Mouse (Mus musculus): Measurements from ENCODE around the gene Olfr1262. TPM values are rescaled to one million over a fixed set of nuclear protein-coding genes. Genes with fewer than 3 reads are reported as not detected.

The Olfr1262 gene
- not detected for polyA plus RNA-seq (2014; fragmentation: Illumina TruSeq; extraction: RNeasy Lipid Tissue Mini Kit (QIAGEN cat#74804); ENCODE audit: low read depth, low replicate concordance)

DNA sequence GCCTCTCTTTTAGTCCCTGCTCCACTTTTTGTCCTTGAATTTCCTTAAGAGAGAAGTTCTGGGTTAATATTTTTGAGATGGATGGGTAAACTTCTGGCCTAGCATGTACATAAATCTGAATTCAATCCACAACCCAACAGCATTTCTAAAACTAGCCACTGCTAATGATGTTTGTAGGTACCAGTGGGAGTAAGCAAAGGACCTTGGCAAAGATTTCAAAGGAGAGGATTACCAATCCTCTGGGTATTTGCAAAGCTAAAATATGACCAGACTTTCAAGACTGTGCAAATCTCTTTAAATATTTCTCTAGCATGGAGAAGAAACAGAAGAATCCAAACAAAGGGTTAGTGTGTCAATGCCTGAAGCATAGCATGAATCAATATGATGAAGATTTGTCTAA lies at the start of gene Olfr1262:
Olfr1262 (plus strand) TSS at position 301 of the 400 bp plus-strand sequence.

DNA sequence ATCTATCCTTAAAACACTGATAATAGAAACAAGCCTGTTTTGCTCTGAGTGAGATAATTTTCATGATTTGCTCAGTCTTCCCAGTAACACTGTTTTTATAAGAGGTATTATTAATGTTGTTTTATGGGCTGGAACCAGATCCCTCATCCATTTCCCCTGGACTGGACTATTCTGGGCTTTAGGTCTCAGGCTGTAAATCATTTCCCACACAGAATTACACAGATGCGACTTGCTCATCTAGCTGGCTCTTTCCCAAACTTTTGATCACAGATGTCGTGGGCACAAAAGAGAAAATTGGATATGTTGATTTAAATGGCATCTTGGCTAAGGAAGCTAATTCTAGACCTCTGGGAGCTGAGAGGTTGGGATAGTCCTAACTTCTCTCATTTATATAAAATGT lies 25.8 kb upstream of the Olfr1262 start, which contains the start of gene Olfr1260:
Olfr1260 (plus strand) TSS at position 157 of the 400 bp plus-strand sequence.

DNA sequence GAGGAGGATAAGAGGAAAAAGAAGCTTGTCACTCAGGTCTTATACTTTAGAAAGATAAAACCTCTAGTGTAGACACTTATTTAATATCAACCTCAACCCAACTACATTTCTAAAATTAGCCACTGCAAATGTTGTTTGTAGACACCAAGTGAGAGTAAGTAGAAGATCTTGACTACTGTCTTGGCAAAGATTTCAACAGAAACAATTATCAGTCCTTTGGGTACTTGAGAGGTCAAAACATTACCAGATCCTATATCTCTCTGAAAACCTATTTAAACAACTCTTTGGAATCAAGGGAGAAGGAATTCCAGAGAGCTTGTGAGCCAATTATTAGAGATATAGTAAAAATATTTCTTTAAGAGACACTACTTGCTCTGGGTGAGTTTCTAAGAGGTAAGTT lies 9.0 kb upstream of the Olfr1262 start, which contains the start of gene Olfr1261:
Olfr1261 (plus strand) TSS at position 301 of the 400 bp plus-strand sequence.

DNA sequence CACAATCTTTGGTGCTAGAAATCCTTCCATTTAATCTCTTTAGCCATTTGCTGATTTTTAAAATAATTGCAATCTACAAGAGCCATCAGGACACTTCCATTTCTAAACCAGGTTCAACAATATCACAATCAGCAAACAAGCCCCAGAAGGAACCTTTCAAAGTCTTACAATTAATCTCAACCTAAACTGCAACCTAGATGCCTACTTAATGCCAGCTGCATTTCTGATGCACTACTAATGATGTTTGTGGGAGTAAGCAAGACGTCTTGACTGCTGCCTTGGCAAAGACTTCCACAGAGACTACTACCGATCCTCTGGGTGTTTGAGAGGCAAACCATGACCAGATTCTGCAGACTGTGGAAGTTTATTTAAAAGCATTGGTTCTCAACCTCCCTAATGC lies 11.9 kb downstream of the Olfr1262 start, which contains the start of gene Olfr1263:
Olfr1263 (plus strand) TSS at position 301 of the 400 bp plus-strand sequence.

DNA sequence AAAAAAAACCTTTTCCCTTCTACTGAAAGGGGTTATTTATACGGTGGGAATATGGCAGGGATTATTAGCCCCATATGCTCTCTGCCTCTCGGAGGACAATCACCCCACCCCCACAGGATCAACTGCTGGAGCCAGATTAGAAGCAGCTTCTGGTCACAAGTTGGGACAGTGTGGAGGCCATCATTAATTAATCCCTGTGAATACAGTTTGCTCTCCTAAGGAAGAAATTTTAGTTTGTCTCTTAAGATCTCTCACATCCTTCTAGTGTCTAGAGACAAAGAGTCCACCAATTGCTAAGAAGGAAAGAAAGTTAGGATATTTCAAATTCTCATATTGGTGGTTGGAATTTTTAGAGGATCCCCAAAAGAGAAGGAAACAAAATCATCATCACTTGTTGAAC lies 25.5 kb downstream of the Olfr1262 start, which contains the start of gene Olfr1264:
Olfr1264 (minus strand) TSS at position 101 of the 400 bp plus-strand sequence.

DNA sequence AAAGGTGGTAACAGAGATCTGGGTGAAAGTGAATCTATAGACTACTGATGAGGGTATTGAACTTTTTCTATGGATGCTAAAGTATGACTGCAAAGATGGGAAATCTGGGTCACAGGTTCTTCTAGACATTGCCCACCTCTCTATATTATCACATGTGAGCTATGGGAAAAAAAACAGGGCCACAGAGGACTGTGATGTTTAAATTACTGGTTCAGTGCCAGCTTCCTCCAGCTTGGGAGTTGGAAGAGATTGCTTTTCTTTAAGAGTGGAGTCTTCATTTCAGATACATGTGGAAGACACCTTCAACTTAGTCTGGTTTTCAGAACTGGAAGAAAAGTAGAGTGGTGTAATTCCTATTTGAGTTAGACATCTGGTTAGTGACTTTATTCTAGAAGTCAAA lies 35.1 kb downstream of the Olfr1262 start, which contains the start of gene Olfr1265:
Olfr1265 (plus strand) TSS at position 301 of the 400 bp plus-strand sequence.

Other genes with a start within 250 kb of the Olfr1262 start
- not detected for gene Olfr1253, start 243.1 kb upstream of the Olfr1262 start, polyA plus RNA-seq (2014; fragmentation: Illumina TruSeq; extraction: RNeasy Lipid Tissue Mini Kit (QIAGEN cat#74804); ENCODE audit: low read depth, low replicate concordance)
- not detected for gene Olfr1254, start 206.5 kb upstream of the Olfr1262 start, polyA plus RNA-seq (2014; fragmentation: Illumina TruSeq; extraction: RNeasy Lipid Tissue Mini Kit (QIAGEN cat#74804); ENCODE audit: low read depth, low replicate concordance)
- gene Olfr1255, start 188.1 kb upstream of the Olfr1262 start, polyA plus RNA-seq (2014; fragmentation: Illumina TruSeq; extraction: RNeasy Lipid Tissue Mini Kit (QIAGEN cat#74804); ENCODE audit: low read depth, low replicate concordance) = not detected
- not detected for gene Olfr1256, start 158.6 kb upstream of the Olfr1262 start, polyA plus RNA-seq (2014; fragmentation: Illumina TruSeq; extraction: RNeasy Lipid Tissue Mini Kit (QIAGEN cat#74804); ENCODE audit: low read depth, low replicate concordance)
- not detected for gene Olfr48, start 151.9 kb upstream of the Olfr1262 start, polyA plus RNA-seq (2014; fragmentation: Illumina TruSeq; extraction: RNeasy Lipid Tissue Mini Kit (QIAGEN cat#74804); ENCODE audit: low read depth, low replicate concordance)
- not detected for gene Olfr1257, start 121.7 kb upstream of the Olfr1262 start, polyA plus RNA-seq (2014; fragmentation: Illumina TruSeq; extraction: RNeasy Lipid Tissue Mini Kit (QIAGEN cat#74804); ENCODE audit: low read depth, low replicate concordance)
- gene Olfr1258, start 72.8 kb upstream of the Olfr1262 start, polyA plus RNA-seq (2014; fragmentation: Illumina TruSeq; extraction: RNeasy Lipid Tissue Mini Kit (QIAGEN cat#74804); ENCODE audit: low read depth, low replicate concordance) = not detected
- not detected for gene Olfr1259, start 51.5 kb upstream of the Olfr1262 start, polyA plus RNA-seq (2014; fragmentation: Illumina TruSeq; extraction: RNeasy Lipid Tissue Mini Kit (QIAGEN cat#74804); ENCODE audit: low read depth, low replicate concordance)
- gene Olfr1260, start 25.8 kb upstream of the Olfr1262 start, polyA plus RNA-seq (2014; fragmentation: Illumina TruSeq; extraction: RNeasy Lipid Tissue Mini Kit (QIAGEN cat#74804); ENCODE audit: low read depth, low replicate concordance) = not detected
- not detected for gene Olfr1261, start 8.9 kb upstream of the Olfr1262 start, polyA plus RNA-seq (2014; fragmentation: Illumina TruSeq; extraction: RNeasy Lipid Tissue Mini Kit (QIAGEN cat#74804); ENCODE audit: low read depth, low replicate concordance)
- gene Olfr1263, start 12.0 kb downstream of the Olfr1262 start, polyA plus RNA-seq (2014; fragmentation: Illumina TruSeq; extraction: RNeasy Lipid Tissue Mini Kit (QIAGEN cat#74804); ENCODE audit: low read depth, low replicate concordance) = not detected
- not detected for gene Olfr1264, start 25.4 kb downstream of the Olfr1262 start, polyA plus RNA-seq (2014; fragmentation: Illumina TruSeq; extraction: RNeasy Lipid Tissue Mini Kit (QIAGEN cat#74804); ENCODE audit: low read depth, low replicate concordance)
- not detected for gene Olfr1265, start 35.2 kb downstream of the Olfr1262 start, polyA plus RNA-seq (2014; fragmentation: Illumina TruSeq; extraction: RNeasy Lipid Tissue Mini Kit (QIAGEN cat#74804); ENCODE audit: low read depth, low replicate concordance)
- gene Olfr140, start 63.4 kb downstream of the Olfr1262 start, polyA plus RNA-seq (2014; fragmentation: Illumina TruSeq; extraction: RNeasy Lipid Tissue Mini Kit (QIAGEN cat#74804); ENCODE audit: low read depth, low replicate concordance) = not detected
- not detected for gene Olfr1269, start 121.3 kb downstream of the Olfr1262 start, polyA plus RNA-seq (2014; fragmentation: Illumina TruSeq; extraction: RNeasy Lipid Tissue Mini Kit (QIAGEN cat#74804); ENCODE audit: low read depth, low replicate concordance)
- gene Olfr32, start 142.2 kb downstream of the Olfr1262 start, polyA plus RNA-seq (2014; fragmentation: Illumina TruSeq; extraction: RNeasy Lipid Tissue Mini Kit (QIAGEN cat#74804); ENCODE audit: low read depth, low replicate concordance) = not detected
- gene Olfr1270, start 152.9 kb downstream of the Olfr1262 start, polyA plus RNA-seq (2014; fragmentation: Illumina TruSeq; extraction: RNeasy Lipid Tissue Mini Kit (QIAGEN cat#74804); ENCODE audit: low read depth, low replicate concordance) = not detected
- gene Olfr1506, start 224.3 kb downstream of the Olfr1262 start, polyA plus RNA-seq (2014; fragmentation: Illumina TruSeq; extraction: RNeasy Lipid Tissue Mini Kit (QIAGEN cat#74804); ENCODE audit: low read depth, low replicate concordance) = not detected